Mouse (Mus musculus): Measurements from ENCODE around the gene Popdc3. TPM values are rescaled to one million over a fixed set of nuclear protein-coding genes. Genes with fewer than 3 reads are reported as not detected.

Popdc3 gene
- polyA plus RNA-seq, 1 experiment = 0.83 TPM

- peak; percentile 43 for DNase-seq (ENCODE audit: low read depth)
- TF ChIP-seq CTCF (IDR thresholded peaks at IDR 0.05; ENCODE audit: borderline replicate concordance, extremely low read depth, insufficient read depth, insufficient read length) = no peak
- no peak for TF ChIP-seq POLR2A (IDR thresholded peaks at IDR 0.05; ENCODE audit: borderline replicate concordance, extremely low read depth, insufficient read depth, insufficient read length, poor library complexity, severe bottlenecking)
These were observed 185.5 kb downstream of the Popdc3 start for GRCm38 (mm10) chr10:45363396-45363795.

DNA sequence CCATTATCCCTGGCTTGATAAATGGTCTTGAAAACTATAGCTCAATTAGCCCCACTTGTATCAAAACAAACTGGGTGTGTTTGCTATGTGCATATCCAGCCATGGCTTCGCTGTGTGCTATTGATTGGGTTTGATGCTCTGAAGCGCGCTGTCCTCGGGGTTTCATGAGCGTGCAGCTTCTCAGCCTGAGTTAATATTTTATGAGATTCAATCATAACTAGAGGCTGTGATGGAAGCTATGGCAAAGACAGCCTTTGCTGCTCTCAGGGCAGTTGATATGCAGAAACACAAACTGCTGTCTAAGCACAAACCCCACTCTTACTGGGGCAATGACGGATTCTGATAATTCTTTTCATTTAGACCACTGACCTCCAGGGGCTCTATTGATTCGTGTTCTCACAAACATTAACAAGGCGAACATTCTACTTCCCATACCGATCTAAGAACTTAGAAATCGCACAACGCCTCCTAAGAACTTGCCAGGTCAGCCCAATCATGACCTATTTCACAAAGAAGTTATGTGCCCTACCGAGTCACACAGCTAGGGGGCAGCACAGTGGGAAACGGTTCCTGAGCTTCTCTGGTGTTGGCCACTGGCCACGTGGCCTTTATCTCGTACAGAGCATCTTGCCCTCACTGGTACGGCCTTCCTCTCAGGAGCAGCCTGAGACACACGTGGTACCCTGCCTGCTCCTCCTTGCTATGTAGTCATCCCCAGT is 189.2 kb downstream of the Popdc3 start:
- peak; percentile 31 for DNase-seq (ENCODE audit: low read depth)
- TF ChIP-seq CTCF (IDR thresholded peaks at IDR 0.05; ENCODE audit: borderline replicate concordance, extremely low read depth, insufficient read depth, insufficient read length) = peak; percentile 19; the same call in 1 of the 2 replicates
- no peak for TF ChIP-seq POLR2A (IDR thresholded peaks at IDR 0.05; ENCODE audit: borderline replicate concordance, extremely low read depth, insufficient read depth, insufficient read length, poor library complexity, severe bottlenecking)

Other genes with a start within 250 kb of the Popdc3 start
- 16.7 and 20.6 TPM in 2 replicates for gene Prep, start 110.9 kb upstream of the Popdc3 start, polyA plus RNA-seq (2012; rRNA removed)
- 1.6 and 2.6 TPM in 2 replicates for gene Bves, start 157.7 kb downstream of the Popdc3 start, polyA plus RNA-seq (2012; rRNA removed)

Measured in brain, embryonic 14.5 days (tissue).